Mouse (Mus musculus): ENCODE measurements at regions not wholly inside any gene's neighbourhood (a gene's known extent, or its start where the extent isn't known, plus 50 kb on each side); places are given as distances from the start of the nearest gene placed in this dataset.

- TF ChIP-seq TCF12 (IDR thresholded peaks at IDR 0.05; ENCODE audit: insufficient read depth, poor library complexity, severe bottlenecking), result no peak
- no peak for TF ChIP-seq POLR2A (IDR thresholded peaks at IDR 0.05; ENCODE audit: insufficient read length, low read depth)
- TF ChIP-seq USF1 (IDR thresholded peaks at IDR 0.05; ENCODE audit: low read depth), result no peak
- no peak for TF ChIP-seq TCF3 (IDR thresholded peaks at IDR 0.05; ENCODE audit: insufficient read length, low read depth)
- no peak for TF ChIP-seq MAX (IDR thresholded peaks at IDR 0.05; ENCODE audit: low read depth)
- no peak for TF ChIP-seq POLR2AphosphoS2 (IDR thresholded peaks at IDR 0.05; ENCODE audit: insufficient read length, low read depth)
Measured at GRCm38 (mm10) chr4:54858604-54859003, 86.2 kb upstream of the Zfp462 start.

All from myocyte (in vitro differentiated cells).